Mouse (Mus musculus) brain, embryonic 14.5 days (tissue): ENCODE measurements around the gene Lyzl6.

Source experiments
- CTCF ChIP-seq: fragments of 200-500 bp; IDR thresholded peaks from 2 replicates; pipeline ENCODE4 v1.5.1; 2012; ENCODE audit warnings: inconsistent platforms, mild to moderate bottlenecking, moderate library complexity, borderline replicate concordance; ENCODE audit not compliant: insufficient read depth, insufficient read length; ENCODE audit errors: extremely low read depth
- POLR2A ChIP-seq: fragments of 200-500 bp; IDR thresholded peaks from 2 replicates; pipeline ENCODE4 v1.6.1; 2012; ENCODE audit warnings: mild to moderate bottlenecking, inconsistent platforms, borderline replicate concordance; ENCODE audit not compliant: poor library complexity, insufficient read depth, insufficient read length, severe bottlenecking; ENCODE audit errors: extremely low read depth

GRCm38 (mm10) chr11:103635481-103635880 lies 3.2 kb downstream of the Lyzl6 start:
- TF ChIP-seq CTCF = no peak
- TF ChIP-seq POLR2A = no peak
